Mouse (Mus musculus) forebrain, embryonic 15.5 days (tissue): ENCODE data around the gene Adora2a. TPM values are rescaled to one million over a fixed set of nuclear protein-coding genes. Genes with fewer than 3 reads are reported as not detected.

Source experiments
- ATAC-seq: fragments of 200-750 bp; cut with Nextera tagmentation; replicated peaks from 2 replicates; pipeline ENCODE4 v1.8.0; 2017; ENCODE audit warnings: mild to moderate bottlenecking, moderate TSS enrichment, moderate library complexity
- H3K27ac ChIP-seq: fragments of 300-500 bp; sonication (generic); replicated peaks from 2 replicates; pipeline ENCODE4 v1.5.1; 2015; ENCODE audit warnings: mild to moderate bottlenecking, inconsistent platforms
- H3K27me3 ChIP-seq: fragments of 300-500 bp; sonication (generic); 2 replicates; pipeline ENCODE4 v1.6.1; 2015; ENCODE audit warnings: inconsistent platforms
- H3K36me3 ChIP-seq: fragments of 300-500 bp; sonication (generic); 2 replicates; pipeline ENCODE4 v1.6.1; 2015; ENCODE audit warnings: mild to moderate bottlenecking, inconsistent platforms
- H3K4me1 ChIP-seq: fragments of 300-500 bp; sonication (generic); 2 replicates; pipeline ENCODE4 v1.6.1; 2015; ENCODE audit warnings: inconsistent platforms
- H3K4me2 ChIP-seq: fragments of 300-500 bp; sonication (generic); replicated peaks from 2 replicates; pipeline ENCODE4 v1.6.1; 2015; ENCODE audit warnings: mild to moderate bottlenecking, inconsistent platforms
- H3K4me3 ChIP-seq: fragments of 300-500 bp; sonication (generic); 2 replicates; pipeline ENCODE4 v1.5.1; 2015; ENCODE audit warnings: mild to moderate bottlenecking, inconsistent platforms
- H3K9ac ChIP-seq: fragments of 300-500 bp; sonication (generic); replicated peaks from 2 replicates; pipeline ENCODE4 v1.6.1; 2015; ENCODE audit warnings: mild to moderate bottlenecking, inconsistent platforms
- H3K9me3 ChIP-seq: fragments of 300-500 bp; sonication (generic); 2 replicates; pipeline ENCODE4 v1.6.1; 2016; ENCODE audit warnings: inconsistent platforms
- whole genome bisulfite sequencing: fragments of 180-500 bp; shearing (Covaris S2); methylation state at CpG from one replicate; pipeline ENCODE4 v1.1.7; 2015; ENCODE audit warnings: mixed read lengths; 5-methylcytosine and 5-hydroxymethylcytosine counted together
- polyA plus RNA-seq: library from polyadenylated mRNA; unstranded; fragments of >200 nt; fragmentation: Nextera tagmentation; extraction: Ambion mirVana; gene quantifications from 2 replicates; pipeline ENCODE4 v1.2.1, GENCODE M21; 2015

Gene Adora2a
- polyA plus RNA-seq, 1 experiment from 2014 or later, result 8.2 TPM

DNA sequence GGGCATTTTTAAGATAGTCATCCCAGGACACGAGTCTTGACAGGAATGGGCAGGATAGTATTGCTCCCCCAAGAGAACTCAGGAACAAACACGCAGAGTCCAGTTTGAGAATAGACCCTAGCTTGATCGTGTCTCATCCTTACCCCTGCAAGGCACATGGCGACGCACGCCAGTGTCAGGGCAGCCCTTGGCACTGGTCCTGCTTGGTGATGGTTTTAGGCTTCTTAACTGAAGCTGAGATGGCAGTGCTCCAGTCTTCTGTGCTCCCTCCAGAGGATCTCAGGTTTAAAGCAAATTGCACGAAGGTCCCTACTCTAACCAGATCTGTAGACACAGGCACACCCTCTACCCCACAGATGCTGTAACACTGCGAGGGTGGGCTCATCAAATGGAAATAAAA lies 921 bp upstream of the Adora2a start:
- Histone ChIP-seq H3K4me3 (no peak overlapping the region), H3K4me2 (no peak overlapping the region)
- 67% methylated on average over 8 of the region's 8 CpGs for WGBS

DNA sequence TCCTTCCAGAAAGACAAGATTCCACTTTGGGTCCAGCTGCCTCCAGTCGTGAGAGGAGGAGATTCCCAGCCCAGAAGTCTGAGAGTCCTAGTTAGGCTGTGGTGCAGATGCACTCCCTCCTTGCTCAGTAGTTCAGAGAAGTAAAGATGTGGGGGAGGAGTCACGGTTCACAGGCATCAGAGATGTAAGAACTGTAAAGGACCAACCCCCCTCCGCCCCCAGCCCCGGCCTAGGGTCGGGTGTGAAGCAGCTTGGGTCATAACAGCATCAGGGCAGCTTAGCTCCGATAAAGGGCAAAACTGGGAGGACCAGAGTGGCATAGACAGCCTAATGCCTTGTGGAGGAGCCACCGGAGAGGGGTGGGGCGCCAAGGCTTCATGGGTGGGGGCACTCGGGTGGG lies 205 bp upstream of the Adora2a start:
- Histone ChIP-seq H3K36me3 (peaks cover 3% of the 10 kb centered on the region; the same call in 1 of the 2 replicates), H3K4me2 (peak overlapping the region; percentile 57), H3K4me1 (peaks cover 18% of the 10 kb centered on the region), H3K9me3 (no peaks in the 10 kb centered on the region), H3K27me3 (peaks cover 14% of the 10 kb centered on the region; the same call in 1 of the 2 replicates), H3K9ac (peak overlapping the region; percentile 39; the same call in 1 of the 2 replicates), H3K4me3 (peak overlapping the region; percentile 44), H3K27ac (no peak overlapping the region)
- WGBS, result 8% methylated on average over 9 of the region's 9 CpGs
- ATAC-seq, result peak; percentile 44

More for the DNA sequence above, 921 bp upstream of the Adora2a start:
- peaks cover 10% of the 10 kb centered on the region; the same call in 1 of the 2 replicates for H3K36me3 ChIP-seq
- no peak for ATAC-seq
- no peaks in the 10 kb centered on the region for H3K9me3 ChIP-seq
- no peak overlapping the region for H3K9ac ChIP-seq
- H3K4me1 ChIP-seq, result peaks cover 18% of the 10 kb centered on the region
- H3K27ac ChIP-seq, result no peak overlapping the region
- H3K27me3 ChIP-seq, result peaks cover 14% of the 10 kb centered on the region; the same call in 1 of the 2 replicates

DNA sequence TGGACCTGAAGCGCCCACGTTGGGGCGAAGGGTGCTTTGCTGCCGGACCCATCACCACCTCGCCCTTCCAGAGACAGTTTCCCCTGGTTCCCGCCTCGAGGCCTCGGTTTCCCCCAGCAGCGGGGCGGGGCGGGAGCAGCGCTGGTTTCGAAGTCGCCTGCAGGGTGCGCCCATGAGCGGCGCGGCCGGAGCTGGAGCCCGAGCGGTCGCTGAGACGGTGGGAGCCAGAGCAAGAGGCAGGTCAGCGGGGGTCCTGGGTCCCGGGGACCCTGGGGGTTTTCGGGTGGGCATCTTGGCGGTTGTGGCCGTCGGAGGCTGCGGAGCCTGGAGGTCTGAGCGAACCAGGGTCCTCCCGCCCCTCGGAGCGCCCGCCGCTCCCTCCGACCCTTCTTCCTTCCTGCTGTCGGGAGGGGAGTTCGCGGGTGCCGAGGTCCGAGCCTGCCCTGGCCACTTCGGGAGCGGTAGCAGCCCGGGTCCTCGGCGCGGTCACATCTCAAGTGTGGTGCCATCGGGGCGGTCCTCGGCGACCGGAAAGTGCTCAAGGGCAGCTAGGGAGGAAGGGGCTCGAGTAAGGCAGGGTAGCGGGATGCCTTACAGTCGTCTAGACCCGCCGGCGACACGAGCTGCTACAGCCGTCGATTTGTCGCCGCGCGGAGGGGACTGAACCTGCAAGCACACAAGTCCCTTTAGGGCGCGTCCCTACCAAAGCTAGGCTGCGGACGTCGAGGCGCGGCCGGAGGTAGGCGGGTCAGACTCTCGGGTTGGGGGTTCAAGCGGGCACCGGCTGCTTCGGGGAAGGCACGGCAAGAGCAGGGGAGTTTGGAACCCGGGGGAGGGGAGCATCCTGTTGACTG lies 458 bp downstream of the Adora2a start:
- H3K27me3 ChIP-seq, result peaks cover 14% of the 10 kb centered on the region; the same call in 1 of the 2 replicates
- peak; percentile 65 for ATAC-seq
- H3K9ac ChIP-seq, result peak overlapping the region; percentile 39
- H3K9me3 ChIP-seq, result no peaks in the 10 kb centered on the region
- peak overlapping the region; percentile 44 for H3K4me3 ChIP-seq
- peak overlapping the region; percentile 46 for H3K27ac ChIP-seq
- H3K4me2 ChIP-seq, result peak overlapping the region; percentile 57
- H3K36me3 ChIP-seq, result no peaks in the 10 kb centered on the region
- peaks cover 18% of the 10 kb centered on the region for H3K4me1 ChIP-seq
- under 1% methylated on average over 77 of the region's 81 CpGs for WGBS

GRCm38 (mm10) chr10:75318206-75318605 lies 1.5 kb downstream of the Adora2a start:
- no peak overlapping the region for H3K27ac ChIP-seq
- peak overlapping the region; percentile 44 for H3K4me3 ChIP-seq
- no peaks in the 10 kb centered on the region for H3K36me3 ChIP-seq
- H3K9ac ChIP-seq, result no peak overlapping the region
- H3K4me2 ChIP-seq, result peak overlapping the region; percentile 57; the same call in 1 of the 2 replicates
- no peaks in the 10 kb centered on the region for H3K9me3 ChIP-seq
- WGBS, result 89% methylated on average over 6 of the region's 6 CpGs
- no peak for ATAC-seq
- peaks cover 14% of the 10 kb centered on the region; the same call in 1 of the 2 replicates for H3K27me3 ChIP-seq
- peaks cover 18% of the 10 kb centered on the region for H3K4me1 ChIP-seq

GRCm38 (mm10) chr10:75320321-75320720 lies 3.6 kb downstream of the Adora2a start:
- Histone ChIP-seq H3K27ac (no peak overlapping the region), H3K4me2 (no peak overlapping the region; the same call in 1 of the 2 replicates), H3K4me1 (peaks cover 18% of the 10 kb centered on the region), H3K36me3 (no peaks in the 10 kb centered on the region), H3K27me3 (peaks cover 14% of the 10 kb centered on the region; the same call in 1 of the 2 replicates), H3K9ac (no peak overlapping the region), H3K9me3 (no peaks in the 10 kb centered on the region), H3K4me3 (no peak overlapping the region)
- ATAC-seq, result no peak
- WGBS, result 68% methylated on average over 4 of the region's 4 CpGs

DNA sequence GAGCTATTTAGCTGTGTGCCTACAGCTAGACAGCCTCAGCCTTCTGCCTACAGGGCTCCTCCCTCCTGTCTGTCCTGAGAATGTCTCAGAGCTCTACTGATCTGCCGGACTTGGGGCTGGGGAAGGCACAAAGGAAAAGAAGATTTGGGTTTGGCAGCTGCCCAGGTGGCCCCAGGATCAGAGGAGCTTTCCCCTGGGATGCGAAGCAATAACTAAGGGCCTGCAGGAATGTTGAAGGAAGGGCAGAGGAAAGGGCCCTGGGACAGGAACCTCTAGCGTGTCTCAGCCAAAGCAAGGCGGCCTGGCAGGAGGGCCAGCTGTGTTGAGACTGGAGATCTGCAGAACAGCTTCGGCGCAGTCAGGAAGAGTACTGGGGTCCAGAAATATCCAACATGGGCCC lies 6.3 kb downstream of the Adora2a start:
- Histone ChIP-seq H3K27me3 (peaks cover 8% of the 10 kb centered on the region; the same call in 1 of the 2 replicates), H3K36me3 (no peaks in the 10 kb centered on the region), H3K9me3 (no peaks in the 10 kb centered on the region), H3K9ac (no peak overlapping the region), H3K4me3 (no peak overlapping the region), H3K27ac (no peak overlapping the region), H3K4me1 (peaks cover 3% of the 10 kb centered on the region; the same call in 1 of the 2 replicates), H3K4me2 (no peak overlapping the region)
- ATAC-seq, result no peak
- WGBS, result 60% methylated on average over 6 of the region's 6 CpGs

DNA sequence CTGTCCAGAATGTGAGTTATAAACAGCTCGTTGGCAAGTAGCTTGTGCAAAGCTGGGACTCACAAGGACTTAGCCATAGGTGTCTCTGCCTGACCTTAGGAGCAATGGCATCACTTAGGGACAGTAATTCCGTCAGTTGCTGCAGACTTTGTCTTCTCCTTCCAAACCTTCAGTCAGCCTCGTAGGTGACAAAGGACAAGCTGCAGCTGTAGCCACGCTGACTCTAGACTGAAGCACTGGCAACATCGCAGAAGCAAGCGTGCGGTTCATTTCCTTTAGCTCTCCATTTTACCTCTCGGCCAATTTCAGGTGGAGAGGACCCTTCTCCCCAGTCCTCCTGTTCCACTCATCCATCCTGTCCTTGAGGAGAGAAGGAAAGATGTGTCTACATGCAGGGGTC lies 7.3 kb downstream of the Adora2a start:
- WGBS, result 91% methylated on average over 8 of the region's 8 CpGs
- H3K9me3 ChIP-seq, result no peaks in the 10 kb centered on the region
- no peaks in the 10 kb centered on the region for H3K36me3 ChIP-seq
- no peak for ATAC-seq
- H3K27me3 ChIP-seq, result no peaks in the 10 kb centered on the region
- H3K4me1 ChIP-seq, result peaks cover 3% of the 10 kb centered on the region; the same call in 1 of the 2 replicates
- no peak overlapping the region for H3K27ac ChIP-seq
- H3K9ac ChIP-seq, result no peak overlapping the region
- H3K4me2 ChIP-seq, result no peak overlapping the region
- no peak overlapping the region for H3K4me3 ChIP-seq

GRCm38 (mm10) chr10:75324391-75324790 lies 7.7 kb downstream of the Adora2a start:
- H3K4me3 ChIP-seq, result no peak overlapping the region
- H3K9ac ChIP-seq, result no peak overlapping the region
- no peaks in the 10 kb centered on the region for H3K9me3 ChIP-seq
- H3K27me3 ChIP-seq, result no peaks in the 10 kb centered on the region
- no peak for ATAC-seq
- WGBS, result 78% methylated on average over 10 of the region's 10 CpGs
- no peak overlapping the region for H3K27ac ChIP-seq
- H3K4me2 ChIP-seq, result no peak overlapping the region
- peaks cover 3% of the 10 kb centered on the region; the same call in 1 of the 2 replicates for H3K4me1 ChIP-seq
- H3K36me3 ChIP-seq, result no peaks in the 10 kb centered on the region

- no peaks in the 10 kb centered on the region for H3K36me3 ChIP-seq
- ATAC-seq, result no peak
- no peaks in the 10 kb centered on the region for H3K9me3 ChIP-seq
- H3K4me3 ChIP-seq, result no peak overlapping the region
- no peaks in the 10 kb centered on the region for H3K27me3 ChIP-seq
- 94% methylated on average over 23 of the region's 23 CpGs for WGBS
- peaks cover 3% of the 10 kb centered on the region; the same call in 1 of the 2 replicates for H3K4me1 ChIP-seq
- no peak overlapping the region for H3K9ac ChIP-seq
- no peak overlapping the region for H3K4me2 ChIP-seq
- no peak overlapping the region for H3K27ac ChIP-seq
Observed at GRCm38 (mm10) chr10:75325821-75326220, 9.1 kb downstream of the Adora2a start.

DNA sequence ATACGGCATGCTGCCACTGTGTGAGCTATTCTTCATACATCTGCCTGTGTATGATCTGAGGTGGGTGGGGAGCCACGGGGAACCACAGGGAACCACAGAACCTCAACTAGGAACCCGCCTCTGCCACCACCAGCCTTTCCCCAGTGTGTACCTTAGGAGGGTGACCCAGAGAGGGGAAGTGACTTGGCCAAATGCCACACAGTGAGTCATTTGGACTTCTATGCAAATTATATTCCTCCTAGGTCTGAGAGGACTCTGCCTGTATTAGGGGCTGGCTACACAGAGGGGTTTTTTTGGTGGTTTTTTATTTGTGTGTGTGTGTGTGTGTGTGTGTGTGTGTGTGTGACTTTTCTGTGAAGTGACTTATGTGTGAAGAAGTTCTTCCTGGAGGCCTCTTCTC lies 9.9 kb downstream of the Adora2a start:
- ATAC-seq, result no peak
- Histone ChIP-seq H3K36me3 (no peaks in the 10 kb centered on the region), H3K4me3 (no peak overlapping the region), H3K27ac (no peak overlapping the region), H3K9ac (no peak overlapping the region), H3K27me3 (no peaks in the 10 kb centered on the region), H3K4me1 (peaks cover 3% of the 10 kb centered on the region; the same call in 1 of the 2 replicates), H3K4me2 (no peak overlapping the region), H3K9me3 (no peaks in the 10 kb centered on the region)
- WGBS, result 86% methylated on average over 3 of the region's 3 CpGs

DNA sequence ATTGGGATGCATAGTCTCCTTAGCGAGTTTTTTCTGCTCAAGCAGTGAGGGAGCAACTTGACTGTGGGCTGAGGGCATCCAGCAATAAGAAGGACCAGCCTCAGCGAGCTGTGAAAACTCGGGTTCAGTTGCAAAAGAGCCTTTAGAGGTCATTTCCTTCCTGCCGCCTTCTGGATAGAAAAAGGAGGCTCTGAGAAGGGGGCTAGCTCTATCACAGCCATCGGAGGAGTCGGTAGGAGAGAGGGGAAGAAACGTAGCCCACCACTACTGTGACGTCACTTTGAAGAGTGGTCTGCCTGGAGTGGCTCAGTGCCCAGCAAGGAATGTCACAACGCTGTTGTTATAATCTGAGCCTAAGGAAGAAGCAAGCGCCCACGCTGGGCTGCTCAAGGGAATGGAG lies 10.4 kb downstream of the Adora2a start:
- Histone ChIP-seq H3K9me3 (no peaks in the 10 kb centered on the region), H3K4me2 (no peak overlapping the region), H3K4me3 (no peak overlapping the region), H3K9ac (no peak overlapping the region), H3K27ac (no peak overlapping the region), H3K27me3 (no peaks in the 10 kb centered on the region), H3K4me1 (peaks cover 3% of the 10 kb centered on the region; the same call in 1 of the 2 replicates), H3K36me3 (no peaks in the 10 kb centered on the region)
- ATAC-seq, result no peak
- 77% methylated on average over 11 of the region's 11 CpGs for WGBS

GRCm38 (mm10) chr10:75328201-75328704 lies 11.6 kb downstream of the Adora2a start:
- Histone ChIP-seq H3K4me1 (peaks cover 3% of the 10 kb centered on the region; the same call in 1 of the 2 replicates), H3K4me3 (no peak overlapping the region), H3K9ac (no peak overlapping the region), H3K36me3 (no peaks in the 10 kb centered on the region), H3K27ac (no peak overlapping the region), H3K27me3 (no peaks in the 10 kb centered on the region), H3K9me3 (no peaks in the 10 kb centered on the region), H3K4me2 (no peak overlapping the region)
- WGBS, result 57% methylated on average over 4 of the region's 4 CpGs
- ATAC-seq, result no peak
